8 mouse cellular contexts compared by ENCODE assay signal in genomic region chr11:78512025-78512957, GRCm38 (mm10). TPM values are rescaled to one million over a fixed set of nuclear protein-coding genes. Genes with fewer than 3 reads are reported as not detected.
DNase-seq lines count a peak whose midpoint lies in the region; ATAC-seq and TF ChIP-seq lines count a peak whose summit lies in the region.

Gene Tmem199, minus strand, starts transcription at chr11:78512172.
Gene Poldip2, plus strand, starts transcription at chr11:78512193.

- DNase-seq in Patski (ENCODE audit: low read depth, low spot score), result no peak
- DNase-seq in cerebellum, postnatal 14 days, result peak; percentile 94
- DNase-seq in frontal cortex, postnatal 25 days (ENCODE audit: low spot score in 2 of 2), result peak; percentile 65 to 76
- DNase-seq in hindbrain, embryonic 14.5 days (ENCODE audit: low spot score), result peak; percentile 95
- peak; percentile 86 to 87 for DNase-seq in layer of hippocampus, postnatal 36 days
- peak; percentile 94 for DNase-seq in lung, postnatal 36 days
- peak; percentile 97 for DNase-seq in retina, postnatal 1 day
- peak; percentile 72 to 82 for DNase-seq in urinary bladder, adult 18-20 months (ENCODE audit: low spot score in 2 of 2)

- H3K4me3 ChIP-seq in hindbrain, embryonic 14.5 days (replicated peaks; ENCODE audit: low read length), result peak within 1 kb of the TSS; percentile 83

- under 1% methylated on average over 67 of the region's 67 CpGs for WGBS in hindbrain, embryonic 14.5 days

- peak within 1 kb of the TSS; percentile 81 for H3K27ac ChIP-seq in hindbrain, embryonic 14.5 days

- no peaks in the 10 kb centered on the region for H3K27me3 ChIP-seq in Patski
- no peaks in the 10 kb centered on the region for H3K27me3 ChIP-seq in hindbrain, embryonic 14.5 days (ENCODE audit: control insufficient read depth, insufficient read depth, low read length)

- CTCF ChIA-PET in Patski (lab: Charles Lee), result no interaction called here

- H3K9me3 ChIP-seq in hindbrain, embryonic 14.5 days (ENCODE audit: control insufficient read depth, low read length), result no peaks in the 10 kb centered on the region

- POLR2A ChIA-PET in Patski (lab: Charles Lee), result interaction anchor here (0.9 kb wide), 1 partner anchor 27 kb away, joined by 6 read pairs; no protein-coding TSS in a partner anchor

- ATAC-seq in Patski, result peak; percentile 87
- ATAC-seq in hindbrain, embryonic 14.5 days (ENCODE audit: low FRiP score), result peak; percentile 96

- in situ Hi-C loops in Patski (cut with MboI; ENCODE audit: low pct_unique_long_range_greater_than_20kb), result no loop called here

- peak within 1 kb of the TSS; percentile 94 for H3K9ac ChIP-seq in hindbrain, embryonic 14.5 days

- peaks cover 54% of the 10 kb centered on the region for H3K36me3 ChIP-seq in hindbrain, embryonic 14.5 days (replicated peaks; ENCODE audit: control insufficient read depth, insufficient read depth)

- H3K4me1 ChIP-seq in hindbrain, embryonic 14.5 days (replicated peaks; ENCODE audit: control insufficient read depth, insufficient read depth, low read length), result peaks cover 12% of the 10 kb centered on the region

- TF ChIP-seq CTCF in Patski (IDR thresholded peaks at IDR 0.05), result no peak

- H3K4me2 ChIP-seq in hindbrain, embryonic 14.5 days (replicated peaks), result peak within 1 kb of the TSS; percentile 79

RNA-seq across cellular contexts. Expression of gene Tmem199, which starts in this region (rescaled TPM):
- 48.0 TPM for polyA plus RNA-seq in Patski (2021)
- polyA plus RNA-seq in hindbrain, embryonic 14.5 days (2014; fragmentation: Nextera tagmentation; extraction: Ambion mirVana), result 96.1 and 101 TPM in 2 replicates
- total RNA-seq in layer of hippocampus, postnatal 36 days (2021), result 10 to 100 TPM; 43.0 to 44.0 TPM

RNA-seq across cellular contexts. Expression of gene Poldip2, which starts in this region (rescaled TPM):
- 148 TPM for polyA plus RNA-seq in Patski (2021)
- 168 and 176 TPM in 2 replicates for polyA plus RNA-seq in hindbrain, embryonic 14.5 days (2014; fragmentation: Nextera tagmentation; extraction: Ambion mirVana)
- 100 to 1,000 TPM; 116 to 121 TPM for total RNA-seq in layer of hippocampus, postnatal 36 days (2021)
